Mouse (Mus musculus) forebrain, embryonic 13.5 days (tissue): ENCODE measurements around the gene 4930438A08Rik. TPM values are rescaled to one million over a fixed set of nuclear protein-coding genes. Genes with fewer than 3 reads are reported as not detected.
"Not testable (repeated sequence)": the region's sequence is repeated elsewhere in the genome, so short reads cannot be mapped to it uniquely, and the experiment has no call there.

Experiments used
- ATAC-seq: fragments of 200-750 bp; cut with Nextera tagmentation; 2 replicates; pipeline ENCODE4 v1.8.0; 2017
- H3K27ac ChIP-seq: fragments of 300-500 bp; sonication (generic); 2 replicates; pipeline ENCODE4 v1.5.1; 2015; ENCODE audit warnings: inconsistent platforms, mild to moderate bottlenecking, moderate library complexity
- H3K27me3 ChIP-seq: fragments of 300-500 bp; sonication (generic); 2 replicates; pipeline ENCODE4 v1.6.1; 2015; ENCODE audit warnings: mild to moderate bottlenecking, inconsistent platforms
- H3K36me3 ChIP-seq: fragments of 300-500 bp; sonication (generic); 2 replicates; pipeline ENCODE4 v1.6.1; 2015; ENCODE audit warnings: mild to moderate bottlenecking, inconsistent platforms; ENCODE audit not compliant: poor library complexity, severe bottlenecking
- H3K4me1 ChIP-seq: fragments of 300-500 bp; sonication (generic); 2 replicates; pipeline ENCODE4 v1.6.1; 2015; ENCODE audit warnings: inconsistent platforms
- H3K4me2 ChIP-seq: fragments of 300-500 bp; sonication (generic); 2 replicates; pipeline ENCODE4 v1.6.1; 2015; ENCODE audit warnings: inconsistent platforms, mild to moderate bottlenecking, moderate library complexity
- H3K4me3 ChIP-seq: fragments of 300-500 bp; sonication (generic); 2 replicates; pipeline ENCODE4 v1.5.1; 2015; ENCODE audit warnings: mild to moderate bottlenecking, inconsistent platforms
- H3K9ac ChIP-seq: fragments of 300-500 bp; sonication (generic); 2 replicates; pipeline ENCODE4 v1.6.1; 2015; ENCODE audit warnings: mild to moderate bottlenecking, inconsistent platforms
- H3K9me3 ChIP-seq: fragments of 300-500 bp; sonication (generic); replicated peaks from 2 replicates; pipeline ENCODE4 v1.6.1; 2016; ENCODE audit warnings: inconsistent platforms
- WGBS: fragments of 180-500 bp; shearing (Covaris S2); methylation state at CpG from one replicate; pipeline ENCODE4 v1.1.7; 2015; 5-methylcytosine and 5-hydroxymethylcytosine counted together
- polyA plus RNA-seq: library from polyadenylated mRNA; unstranded; fragments of >200 nt; fragmentation: Nextera tagmentation; extraction: Ambion mirVana; gene quantifications from 2 replicates; pipeline ENCODE4 v1.2.1, GENCODE M21; 2015

4930438A08Rik gene
- polyA plus RNA-seq, 1 experiment from 2014 or later: not detected

DNA sequence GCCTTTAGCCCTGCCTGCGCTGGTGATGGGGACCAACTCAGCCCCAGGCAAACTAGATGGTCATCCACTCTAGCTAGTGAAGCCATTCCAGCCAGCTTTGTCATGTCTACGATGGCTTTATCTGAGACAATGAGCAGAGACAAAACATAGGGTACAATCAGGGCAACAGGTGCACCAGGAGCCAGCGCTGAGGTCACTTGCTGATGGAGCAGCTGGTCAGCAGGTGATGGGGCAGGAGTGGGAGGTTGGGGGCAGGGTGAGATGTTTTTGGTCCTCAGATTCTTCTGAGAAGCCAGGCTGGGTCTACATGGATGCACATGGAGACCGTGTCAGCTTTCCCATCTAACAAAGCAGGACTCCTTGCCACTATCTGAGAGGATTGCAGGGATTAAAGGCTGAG is 16.2 kb downstream of the 4930438A08Rik start:
- WGBS: 82% methylated on average over 4 of the region's 4 CpGs
- no peaks in the 10 kb centered on the region for H3K4me1 ChIP-seq
- no peak overlapping the region for H3K27ac ChIP-seq
- no peak overlapping the region for H3K4me2 ChIP-seq
- no peak overlapping the region for H3K9ac ChIP-seq
- H3K36me3 ChIP-seq: no peaks in the 10 kb centered on the region
- H3K9me3 ChIP-seq: no peaks in the 10 kb centered on the region
- no peak for ATAC-seq
- H3K4me3 ChIP-seq: no peak overlapping the region
- no peaks in the 10 kb centered on the region for H3K27me3 ChIP-seq

DNA sequence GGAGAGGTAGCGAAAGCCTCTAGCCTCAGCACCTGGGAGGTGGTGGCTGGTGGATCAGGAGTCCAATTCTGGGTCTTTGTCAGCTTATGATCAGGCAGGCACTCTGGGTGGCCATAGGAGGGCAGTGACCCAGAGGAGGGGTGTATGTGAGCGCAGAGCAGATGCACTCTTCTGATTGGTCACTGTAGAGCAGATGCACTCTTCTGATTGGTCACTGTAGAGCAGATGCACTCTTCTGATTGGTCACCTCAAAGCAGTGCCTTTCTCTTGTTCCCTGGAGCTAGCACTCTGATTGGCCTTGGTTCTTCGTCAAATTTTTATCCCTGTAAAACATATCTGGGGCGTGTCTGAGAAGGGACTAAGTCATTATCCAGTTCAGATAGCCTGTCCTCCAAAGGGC is 18.2 kb downstream of the 4930438A08Rik start:
- H3K27ac ChIP-seq: no peak overlapping the region
- no peaks in the 10 kb centered on the region for H3K9me3 ChIP-seq
- no peaks in the 10 kb centered on the region for H3K4me1 ChIP-seq
- no peaks in the 10 kb centered on the region for H3K27me3 ChIP-seq
- no peaks in the 10 kb centered on the region for H3K36me3 ChIP-seq
- ATAC-seq: no peak
- WGBS: 61% methylated on average over 4 of the region's 4 CpGs
- no peak overlapping the region for H3K4me3 ChIP-seq
- H3K4me2 ChIP-seq: no peak overlapping the region
- no peak overlapping the region for H3K9ac ChIP-seq

DNA sequence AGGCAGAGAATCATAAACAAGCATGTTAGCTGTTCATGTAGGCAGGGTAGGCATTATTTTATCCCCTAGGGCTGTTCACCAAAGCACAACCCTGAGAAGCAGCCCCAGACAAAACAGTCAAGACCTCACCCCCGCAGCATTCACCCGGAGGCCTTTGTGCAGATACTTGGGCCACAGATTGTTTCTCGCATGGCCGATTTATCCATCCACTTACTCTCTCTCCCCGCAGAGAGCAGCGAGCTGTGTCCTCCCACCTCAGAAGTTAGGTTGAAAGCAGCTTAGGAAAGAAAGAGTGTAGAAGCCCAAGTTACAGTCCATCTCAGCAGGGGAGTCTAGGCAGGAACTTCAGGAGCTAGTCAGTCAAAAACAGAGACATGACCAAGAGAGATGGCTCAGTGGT is 22.8 kb downstream of the 4930438A08Rik start:
- no peak for ATAC-seq
- H3K27ac ChIP-seq: no peak overlapping the region
- no peak overlapping the region for H3K9ac ChIP-seq
- no peaks in the 10 kb centered on the region for H3K9me3 ChIP-seq
- 24% methylated on average over 6 of the region's 6 CpGs for whole genome bisulfite sequencing
- H3K4me3 ChIP-seq: no peak overlapping the region
- no peaks in the 10 kb centered on the region for H3K4me1 ChIP-seq
- H3K27me3 ChIP-seq: no peaks in the 10 kb centered on the region
- H3K36me3 ChIP-seq: no peaks in the 10 kb centered on the region
- no peak overlapping the region for H3K4me2 ChIP-seq

GRCm38 (mm10) chr11:58301057-58301456 is 26.5 kb downstream of the 4930438A08Rik start:
- H3K9me3 ChIP-seq: no peaks in the 10 kb centered on the region
- WGBS: 12% methylated on average over 13 of the region's 13 CpGs
- no peak overlapping the region for H3K9ac ChIP-seq
- peak; percentile 9 for ATAC-seq
- H3K27ac ChIP-seq: peak overlapping the region; percentile 59
- peak overlapping the region; percentile 58 for H3K4me3 ChIP-seq
- H3K4me1 ChIP-seq: peaks cover 10% of the 10 kb centered on the region
- no peaks in the 10 kb centered on the region for H3K27me3 ChIP-seq
- H3K36me3 ChIP-seq: no peaks in the 10 kb centered on the region
- peak overlapping the region; percentile 64 for H3K4me2 ChIP-seq

DNA sequence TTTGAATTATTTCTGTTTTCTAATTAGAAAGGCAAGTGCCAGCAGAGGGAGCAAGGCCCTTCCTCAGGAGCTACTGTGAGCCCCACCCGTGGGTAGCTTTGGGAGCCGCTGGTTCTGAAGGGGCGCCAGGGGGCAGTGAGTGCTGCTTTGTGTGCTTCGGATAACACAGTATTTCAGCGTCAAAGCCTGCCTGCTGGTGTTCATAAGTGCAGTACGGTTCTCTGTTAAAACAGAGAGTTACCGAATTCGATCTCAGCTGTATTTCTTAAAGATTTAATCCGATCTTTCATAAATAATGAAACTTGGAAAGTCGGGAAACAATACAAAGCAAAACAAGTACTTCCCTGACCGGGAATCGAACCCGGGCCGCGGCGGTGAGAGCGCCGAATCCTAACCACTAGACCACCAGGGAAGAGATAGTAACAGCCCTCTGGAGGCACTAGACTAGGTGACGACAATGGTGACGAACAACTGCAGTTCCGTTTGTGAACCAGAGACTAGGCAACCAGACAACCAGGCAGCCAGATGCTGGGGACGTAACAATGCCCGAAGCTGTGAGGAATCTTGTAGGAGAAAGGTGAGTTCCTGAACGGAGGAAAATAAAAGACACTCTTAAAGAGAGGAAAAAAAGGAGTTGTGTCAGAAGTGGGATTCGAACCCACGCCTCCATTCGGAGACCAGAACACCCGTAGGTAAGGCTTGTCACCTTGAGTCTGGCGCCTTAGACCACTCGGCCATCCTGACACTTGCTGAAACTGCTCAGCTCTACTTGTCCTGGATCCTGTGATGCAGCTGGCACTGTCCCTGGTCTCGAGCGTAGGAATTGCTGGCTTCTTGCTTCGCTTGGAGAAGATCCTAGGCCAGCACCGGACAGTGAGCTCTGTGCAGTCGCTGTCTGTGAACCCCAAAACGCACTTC is 27.5 kb downstream of the 4930438A08Rik start:
- peak overlapping the region; percentile 58 for H3K4me3 ChIP-seq
- peak overlapping the region; percentile 87 for H3K27ac ChIP-seq
- peaks cover 16% of the 10 kb centered on the region for H3K4me1 ChIP-seq
- H3K9me3 ChIP-seq: no peaks in the 10 kb centered on the region
- H3K27me3 ChIP-seq: no peaks in the 10 kb centered on the region
- H3K4me2 ChIP-seq: peak overlapping the region; percentile 64
- H3K9ac ChIP-seq: peak overlapping the region; percentile 67
- peak; percentile 90 for ATAC-seq
- under 1% methylated on average over 36 of the region's 36 CpGs for WGBS
- no peaks in the 10 kb centered on the region for H3K36me3 ChIP-seq

DNA sequence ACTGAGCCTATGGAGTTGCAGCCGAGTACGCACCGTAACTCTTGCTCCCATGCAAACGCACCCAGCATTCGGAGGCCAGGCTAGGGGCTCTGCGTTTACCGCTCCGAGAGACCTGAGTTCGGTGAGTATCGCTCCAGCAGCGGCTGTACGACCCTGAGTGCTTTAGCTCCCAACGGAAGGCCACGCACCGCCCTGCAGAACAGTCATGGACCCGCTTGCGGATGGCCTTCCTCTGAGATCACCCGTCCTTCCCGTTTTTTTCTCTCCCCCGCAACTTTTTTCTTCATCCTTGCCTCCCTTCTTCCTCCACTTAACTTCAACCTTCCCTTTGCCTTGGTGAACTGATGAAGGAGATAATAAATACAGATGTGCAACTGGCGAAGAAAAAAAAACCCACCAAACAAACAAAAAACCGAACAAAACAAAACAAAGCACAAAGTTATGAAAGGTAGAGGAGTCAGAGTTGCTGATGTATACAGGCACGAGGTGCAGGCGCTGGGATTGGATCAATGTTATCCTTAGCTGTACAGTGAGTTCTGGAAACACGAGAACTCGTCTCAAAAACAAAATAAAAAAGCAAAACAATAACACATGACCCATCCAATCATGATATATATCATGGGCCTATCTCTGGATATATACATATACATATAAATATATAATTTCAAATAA is 28.3 kb downstream of the 4930438A08Rik start:
- Histone ChIP-seq H3K27me3 (no peaks in the 10 kb centered on the region), H3K9ac (peak overlapping the region; percentile 67), H3K9me3 (no peaks in the 10 kb centered on the region), H3K4me1 (peaks cover 24% of the 10 kb centered on the region), H3K27ac (peak overlapping the region; percentile 87), H3K36me3 (no peaks in the 10 kb centered on the region), H3K4me3 (peak overlapping the region; percentile 58), H3K4me2 (peak overlapping the region; percentile 64)
- peak; percentile 39 for ATAC-seq
- under 1% methylated on average over 26 of the region's 26 CpGs for whole genome bisulfite sequencing

- H3K9me3 ChIP-seq: no peaks in the 10 kb centered on the region
- no peak for ATAC-seq
- H3K4me2 ChIP-seq: peak overlapping the region; percentile 52
- no peaks in the 10 kb centered on the region for H3K27me3 ChIP-seq
- peak overlapping the region; percentile 18 for H3K4me3 ChIP-seq
- H3K4me1 ChIP-seq: peaks cover 27% of the 10 kb centered on the region
- 11% methylated on average over 7 of the region's 7 CpGs for WGBS
- H3K9ac ChIP-seq: no peak overlapping the region
- H3K27ac ChIP-seq: no peak overlapping the region
- no peaks in the 10 kb centered on the region for H3K36me3 ChIP-seq
These were observed 29.0 kb downstream of the 4930438A08Rik start for GRCm38 (mm10) chr11:58303594-58303993.

- not testable (repeated sequence) for H3K9ac ChIP-seq, H3K9me3 ChIP-seq, H3K4me2 ChIP-seq, H3K27me3 ChIP-seq, H3K36me3 ChIP-seq, H3K4me3 ChIP-seq, H3K27ac ChIP-seq, ATAC-seq
- H3K4me1 ChIP-seq: peaks cover 27% of the 10 kb centered on the region
- WGBS: 94% methylated on average over 8 of the region's 8 CpGs
These were observed 30.7 kb downstream of the 4930438A08Rik start for GRCm38 (mm10) chr11:58305299-58305698.

GRCm38 (mm10) chr11:58306860-58307308 is 32.3 kb downstream of the 4930438A08Rik start, which contains the start of gene Zfp692:
Zfp692 (plus strand) TSS chr11:58307069.
- no peaks in the 10 kb centered on the region for H3K27me3 ChIP-seq
- peak within 1 kb of the TSS; percentile 54 for H3K4me3 ChIP-seq
- no peaks in the 10 kb centered on the region for H3K9me3 ChIP-seq
- peak within 1 kb of the TSS; percentile 76 for H3K9ac ChIP-seq
- H3K4me1 ChIP-seq: peaks cover 27% of the 10 kb centered on the region
- peak; percentile 89 for ATAC-seq
- peak within 1 kb of the TSS; percentile 90 for H3K4me2 ChIP-seq
- H3K36me3 ChIP-seq: peaks cover 17% of the 10 kb centered on the region
- under 1% methylated on average over 34 of the region's 34 CpGs for WGBS
- peak within 1 kb of the TSS; percentile 28; the same call in 1 of the 2 replicates for H3K27ac ChIP-seq

- under 1% methylated on average over 42 of the region's 42 CpGs for WGBS
- peak overlapping the region; percentile 54 for H3K4me3 ChIP-seq
- peaks cover 17% of the 10 kb centered on the region for H3K36me3 ChIP-seq
- H3K9me3 ChIP-seq: no peaks in the 10 kb centered on the region
- peak overlapping the region; percentile 76 for H3K9ac ChIP-seq
- peaks cover 27% of the 10 kb centered on the region for H3K4me1 ChIP-seq
- H3K27me3 ChIP-seq: no peaks in the 10 kb centered on the region
- peak; percentile 44 for ATAC-seq
- peak overlapping the region; percentile 28; the same call in 1 of the 2 replicates for H3K27ac ChIP-seq
- peak overlapping the region; percentile 90 for H3K4me2 ChIP-seq
These were observed 32.9 kb downstream of the 4930438A08Rik start for GRCm38 (mm10) chr11:58307411-58308080.

DNA sequence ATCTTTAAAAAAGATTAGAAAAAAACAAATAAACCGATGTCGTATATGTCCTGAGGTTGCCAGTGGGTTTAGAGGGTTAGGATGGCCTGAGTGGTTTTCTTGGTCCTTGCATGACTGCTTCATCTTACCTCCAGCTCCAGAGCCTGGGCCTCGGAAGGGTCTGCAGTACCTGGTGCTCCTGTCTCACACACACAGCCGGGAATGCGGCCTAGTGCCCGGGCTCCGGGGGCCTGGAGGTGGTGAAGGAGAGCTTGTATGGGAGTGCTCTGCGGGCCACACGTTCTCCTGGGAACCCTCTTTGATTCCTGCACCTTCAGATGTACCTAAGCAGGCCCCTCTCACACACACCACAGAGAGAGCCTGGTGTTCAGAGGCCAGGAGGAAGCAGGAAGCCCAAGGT is 34.1 kb downstream of the 4930438A08Rik start:
- 95% methylated on average over 9 of the region's 9 CpGs for WGBS
- H3K27ac ChIP-seq: no peak overlapping the region
- H3K4me1 ChIP-seq: peaks cover 20% of the 10 kb centered on the region
- no peak for ATAC-seq
- H3K36me3 ChIP-seq: peaks cover 20% of the 10 kb centered on the region
- no peaks in the 10 kb centered on the region for H3K9me3 ChIP-seq
- no peak overlapping the region for H3K4me2 ChIP-seq
- no peaks in the 10 kb centered on the region for H3K27me3 ChIP-seq
- H3K4me3 ChIP-seq: no peak overlapping the region
- H3K9ac ChIP-seq: no peak overlapping the region

- Histone ChIP-seq H3K27ac (no peak overlapping the region), H3K36me3 (peaks cover 70% of the 10 kb centered on the region), H3K27me3 (no peaks in the 10 kb centered on the region), H3K4me1 (no peaks in the 10 kb centered on the region), H3K4me2 (no peak overlapping the region), H3K9ac (no peak overlapping the region), H3K9me3 (no peaks in the 10 kb centered on the region), H3K4me3 (no peak overlapping the region)
- WGBS: 82% methylated on average over 6 of the region's 6 CpGs
- no peak for ATAC-seq
These were observed 39.5 kb downstream of the 4930438A08Rik start for GRCm38 (mm10) chr11:58314069-58314468.
